Mouse (Mus musculus): Measurements from ENCODE around the gene Camk2d. TPM values are rescaled to one million over a fixed set of nuclear protein-coding genes. Genes with fewer than 3 reads are reported as not detected.

The Camk2d gene
- polyA plus RNA-seq, 1 experiment from 2014 or later: 7.4 TPM

DNA sequence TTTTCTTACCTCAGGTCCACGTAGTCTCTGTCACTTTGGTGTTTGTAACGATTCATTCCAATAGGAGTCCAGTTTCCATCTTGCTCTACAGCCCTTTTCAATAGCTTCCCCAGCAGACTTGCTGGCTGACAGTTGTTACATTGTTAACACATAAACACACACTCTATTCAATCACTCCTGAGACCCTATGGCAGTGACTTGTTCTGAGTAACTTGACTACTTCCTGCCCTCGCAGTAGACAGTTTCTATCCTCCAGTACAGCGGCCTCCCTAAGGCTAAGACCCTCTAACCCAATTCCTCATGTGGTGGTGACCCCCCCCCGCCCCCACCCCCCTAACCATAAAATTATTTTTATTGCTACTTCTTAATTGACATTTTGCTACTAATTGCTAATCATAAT is 13.2 kb downstream of the Camk2d start:
- Histone ChIP-seq H3K4me1 (ENCODE audit: insufficient read depth) (peaks cover 9% of the 10 kb centered on the region; the same call in 1 of the 2 replicates), H3K36me3 (replicated peaks; ENCODE audit: insufficient read depth, low read length) (no peaks in the 10 kb centered on the region), H3K9ac (replicated peaks) (no peak overlapping the region), H3K27me3 (ENCODE audit: insufficient read depth, low read length) (no peaks in the 10 kb centered on the region), H3K9me3 (ENCODE audit: low read length) (no peaks in the 10 kb centered on the region), H3K27ac (ENCODE audit: low read depth) (no peak overlapping the region), H3K4me2 (ENCODE audit: low read depth, low read length) (no peak overlapping the region), H3K4me3 (ENCODE audit: low read depth, low read length) (no peak overlapping the region)
- no peak for ATAC-seq
- no peak for TF ChIP-seq EP300 (IDR thresholded peaks at IDR 0.05; ENCODE audit: low read depth)
- TF ChIP-seq CTCF (IDR thresholded peaks at IDR 0.05; ENCODE audit: low read depth): no peak
- WGBS (ENCODE audit: insufficient replicate concordance): 31% methylated on average over 5 of the region's 5 CpGs
- DNase-seq: no peak

GRCm38 (mm10) chr3:126609795-126610451 is 13.8 kb downstream of the Camk2d start:
- H3K4me3 ChIP-seq (ENCODE audit: low read depth, low read length): no peak overlapping the region
- DNase-seq (no peak), ATAC-seq (no peak)
- WGBS (ENCODE audit: insufficient replicate concordance): 39% methylated on average over 14 of the region's 14 CpGs
- H3K9ac ChIP-seq (replicated peaks): no peak overlapping the region
- peaks cover 9% of the 10 kb centered on the region; the same call in 1 of the 2 replicates for H3K4me1 ChIP-seq (ENCODE audit: insufficient read depth)
- no peaks in the 10 kb centered on the region for H3K9me3 ChIP-seq (ENCODE audit: low read length)
- H3K36me3 ChIP-seq (replicated peaks; ENCODE audit: insufficient read depth, low read length): no peaks in the 10 kb centered on the region
- H3K4me2 ChIP-seq (ENCODE audit: low read depth, low read length): no peak overlapping the region
- TF ChIP-seq EP300 (IDR thresholded peaks at IDR 0.05; ENCODE audit: low read depth) (no peak), CTCF (IDR thresholded peaks at IDR 0.05; ENCODE audit: low read depth) (no peak)
- no peak overlapping the region for H3K27ac ChIP-seq (ENCODE audit: low read depth)
- no peaks in the 10 kb centered on the region for H3K27me3 ChIP-seq (ENCODE audit: insufficient read depth, low read length)

GRCm38 (mm10) chr3:126611624-126612023 is 15.5 kb downstream of the Camk2d start:
- Histone ChIP-seq H3K27ac (ENCODE audit: low read depth) (0 out of 2 replicates have a peak overlapping the region, but pooled peaks have one; percentile 16), H3K4me1 (ENCODE audit: insufficient read depth) (peaks cover 9% of the 10 kb centered on the region; the same call in 1 of the 2 replicates), H3K9ac (replicated peaks) (no peak overlapping the region), H3K36me3 (replicated peaks; ENCODE audit: insufficient read depth, low read length) (no peaks in the 10 kb centered on the region), H3K4me3 (ENCODE audit: low read depth, low read length) (no peak overlapping the region), H3K9me3 (ENCODE audit: low read length) (no peaks in the 10 kb centered on the region), H3K4me2 (ENCODE audit: low read depth, low read length) (peak overlapping the region; percentile 35; the same call in 1 of the 2 replicates), H3K27me3 (ENCODE audit: insufficient read depth, low read length) (no peaks in the 10 kb centered on the region)
- DNase-seq (no peak), ATAC-seq (no peak)
- no peak for TF ChIP-seq EP300 (IDR thresholded peaks at IDR 0.05; ENCODE audit: low read depth)
- TF ChIP-seq CTCF (IDR thresholded peaks at IDR 0.05; ENCODE audit: low read depth): no peak
- WGBS (ENCODE audit: insufficient replicate concordance): 16% methylated on average over 7 of the region's 7 CpGs

- no peak for DNase-seq
- TF ChIP-seq CTCF (IDR thresholded peaks at IDR 0.05; ENCODE audit: low read depth) (no peak), EP300 (IDR thresholded peaks at IDR 0.05; ENCODE audit: low read depth) (no peak)
- Histone ChIP-seq H3K36me3 (replicated peaks; ENCODE audit: insufficient read depth, low read length) (no peaks in the 10 kb centered on the region), H3K9ac (replicated peaks) (no peak overlapping the region), H3K9me3 (ENCODE audit: low read length) (no peaks in the 10 kb centered on the region), H3K27me3 (ENCODE audit: insufficient read depth, low read length) (no peaks in the 10 kb centered on the region), H3K27ac (ENCODE audit: low read depth) (no peak overlapping the region), H3K4me2 (ENCODE audit: low read depth, low read length) (no peak overlapping the region), H3K4me3 (ENCODE audit: low read depth, low read length) (no peak overlapping the region), H3K4me1 (ENCODE audit: insufficient read depth) (peaks cover 9% of the 10 kb centered on the region; the same call in 1 of the 2 replicates)
- WGBS (ENCODE audit: insufficient replicate concordance): 49% methylated on average over 4 of the region's 4 CpGs
- no peak for ATAC-seq
Measured at GRCm38 (mm10) chr3:126612748-126613509, 16.8 kb downstream of the Camk2d start.

GRCm38 (mm10) chr3:126613510-126614128 is 17.5 kb downstream of the Camk2d start:
- no peak overlapping the region for H3K9ac ChIP-seq (replicated peaks)
- no peak for ATAC-seq
- H3K36me3 ChIP-seq (replicated peaks; ENCODE audit: insufficient read depth, low read length): no peaks in the 10 kb centered on the region
- no peaks in the 10 kb centered on the region for H3K9me3 ChIP-seq (ENCODE audit: low read length)
- 38% methylated on average over 11 of the region's 11 CpGs for WGBS (ENCODE audit: insufficient replicate concordance)
- H3K4me3 ChIP-seq (ENCODE audit: low read depth, low read length): no peak overlapping the region
- no peak overlapping the region for H3K27ac ChIP-seq (ENCODE audit: low read depth)
- no peaks in the 10 kb centered on the region for H3K27me3 ChIP-seq (ENCODE audit: insufficient read depth, low read length)
- H3K4me2 ChIP-seq (ENCODE audit: low read depth, low read length): no peak overlapping the region
- peaks cover 9% of the 10 kb centered on the region; the same call in 1 of the 2 replicates for H3K4me1 ChIP-seq (ENCODE audit: insufficient read depth)
- TF ChIP-seq CTCF (IDR thresholded peaks at IDR 0.05; ENCODE audit: low read depth) (no peak), EP300 (IDR thresholded peaks at IDR 0.05; ENCODE audit: low read depth) (no peak)
- DNase-seq: no peak

GRCm38 (mm10) chr3:126615306-126615705 is 19.2 kb downstream of the Camk2d start:
- WGBS (ENCODE audit: insufficient replicate concordance): 69% methylated on average over 6 of the region's 6 CpGs
- no peaks in the 10 kb centered on the region for H3K27me3 ChIP-seq (ENCODE audit: insufficient read depth, low read length)
- ATAC-seq (no peak), DNase-seq (no peak)
- TF ChIP-seq EP300 (IDR thresholded peaks at IDR 0.05; ENCODE audit: low read depth) (no peak), CTCF (IDR thresholded peaks at IDR 0.05; ENCODE audit: low read depth) (no peak)
- no peak overlapping the region for H3K4me3 ChIP-seq (ENCODE audit: low read depth, low read length)
- H3K27ac ChIP-seq (ENCODE audit: low read depth): no peak overlapping the region
- no peak overlapping the region for H3K9ac ChIP-seq (replicated peaks)
- H3K9me3 ChIP-seq (ENCODE audit: low read length): no peaks in the 10 kb centered on the region
- H3K36me3 ChIP-seq (replicated peaks; ENCODE audit: insufficient read depth, low read length): no peaks in the 10 kb centered on the region
- H3K4me1 ChIP-seq (ENCODE audit: insufficient read depth): peaks cover 9% of the 10 kb centered on the region; the same call in 1 of the 2 replicates
- H3K4me2 ChIP-seq (ENCODE audit: low read depth, low read length): no peak overlapping the region

Measured in liver, postnatal 0 days (tissue).